Mouse (Mus musculus) stomach, postnatal 0 days (tissue): ENCODE results near the gene Adamtsl4.

Experiments used
- CTCF ChIP-seq: IDR thresholded peaks from 2 replicates; pipeline ENCODE4 v1.5.1; 2016; ENCODE audit warnings: antibody characterized with exemption, low read depth, mild to moderate bottlenecking, moderate library complexity
- EP300 ChIP-seq: optimal IDR thresholded peaks from 2 replicates; pipeline ENCODE3; 2016; ENCODE audit warnings: antibody characterized with exemption

- TF ChIP-seq EP300: no peak
- no peak for TF ChIP-seq CTCF
Measured at GRCm38 (mm10) chr3:95735071-95735670, 47.5 kb upstream of the Adamtsl4 start.
